8 mouse cellular contexts compared by ENCODE assay signal in the genomic region with DNA sequence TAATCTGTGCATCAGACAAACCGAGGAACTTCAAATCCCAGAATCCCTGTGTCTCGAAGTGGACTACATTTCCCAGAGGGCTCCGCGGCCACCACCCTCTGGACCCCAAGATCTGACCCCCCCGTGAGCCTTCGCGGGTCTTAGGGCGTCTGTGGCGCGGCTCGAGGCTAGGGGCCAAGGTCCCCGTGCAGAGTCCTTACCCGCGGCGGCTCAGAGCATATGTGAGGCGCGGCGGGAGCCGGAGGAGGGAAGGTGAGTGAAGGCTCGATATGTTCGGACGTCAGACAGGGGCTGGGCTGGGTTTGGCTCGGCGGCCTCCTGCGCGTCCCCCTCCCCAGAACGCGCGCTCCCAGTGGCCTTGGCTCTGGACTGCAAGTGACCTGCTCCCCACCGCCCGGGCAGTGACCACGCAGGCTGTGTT. TPM values are rescaled to one million over a fixed set of nuclear protein-coding genes. Genes with fewer than 3 reads are reported as not detected.
A peak's percentile ranks its signal among the peaks of the same experiment; 100 is the strongest.
DNase-seq lines count a peak whose midpoint lies in the region; ATAC-seq and TF ChIP-seq lines count a peak whose summit lies in the region.

Gene Zfp354a (plus strand): TSS at position 107 of the 421 bp plus-strand sequence.

- peak; percentile 58 for DNase-seq in ES-CJ7 (ENCODE audit: low read depth, low spot score)
- DNase-seq in c-Kit-positive CD71-positive TER-119-negative erythroid progenitor cells, embryonic 14.5 days (ENCODE audit: low read depth): peak; percentile 33
- peak; percentile 89 for DNase-seq in kidney, postnatal 14 days
- DNase-seq in liver, adult 2 months (ENCODE audit: extremely low read depth, low read depth, low spot score): peak; percentile 76
- DNase-seq in urinary bladder, postnatal 25 days (ENCODE audit: low spot score): peak; percentile 56

- peak within 1 kb of the TSS; percentile 78 for H3K4me3 ChIP-seq in forebrain, embryonic 12.5 days (replicated peaks)
- H3K4me3 ChIP-seq in heart, embryonic 15.5 days: peak within 1 kb of the TSS; percentile 95
- H3K4me3 ChIP-seq in liver, adult 2 months (ENCODE audit: insufficient read depth, low read depth, low read length): peak within 1 kb of the TSS; percentile 96
- H3K4me3 ChIP-seq in neural tube, embryonic 12.5 days: peak within 1 kb of the TSS; percentile 83

- ATAC-seq in forebrain, embryonic 12.5 days (ENCODE audit: low FRiP score): peak; percentile 91
- peak; percentile 85 for ATAC-seq in heart, embryonic 15.5 days (replicated peaks; ENCODE audit: insufficient number of reproducible peaks, insufficient read depth, low FRiP score, low read depth)
- ATAC-seq in neural tube, embryonic 12.5 days (ENCODE audit: low FRiP score, low read depth): peak; percentile 94

- H3K4me1 ChIP-seq in forebrain, embryonic 12.5 days: peaks cover 11% of the 10 kb centered on the region
- peaks cover 7% of the 10 kb centered on the region for H3K4me1 ChIP-seq in heart, embryonic 15.5 days (replicated peaks)
- peaks cover 5% of the 10 kb centered on the region; the same call in 1 of the 2 replicates for H3K4me1 ChIP-seq in liver, adult 2 months (ENCODE audit: control insufficient read depth, insufficient read depth, low read length)
- peaks cover 8% of the 10 kb centered on the region for H3K4me1 ChIP-seq in neural tube, embryonic 12.5 days

- no peak for TF ChIP-seq CTCF in liver, adult 2 months (IDR thresholded peaks at IDR 0.05; ENCODE audit: low read depth, low read length)

- peak within 1 kb of the TSS; percentile 50; the same call in 1 of the 2 replicates for H3K27ac ChIP-seq in forebrain, embryonic 12.5 days
- H3K27ac ChIP-seq in heart, embryonic 15.5 days: peak within 1 kb of the TSS; percentile 62
- peak within 1 kb of the TSS; percentile 62; the same call in 1 of the 2 replicates for H3K27ac ChIP-seq in liver, adult 2 months (replicated peaks; ENCODE audit: insufficient read depth, low read depth, low read length)
- H3K27ac ChIP-seq in neural tube, embryonic 12.5 days: no peak within 1 kb of the TSS

- no peaks in the 10 kb centered on the region for H3K27me3 ChIP-seq in forebrain, embryonic 12.5 days
- H3K27me3 ChIP-seq in heart, embryonic 15.5 days: no peaks in the 10 kb centered on the region; the same call in 1 of the 2 replicates
- no peaks in the 10 kb centered on the region for H3K27me3 ChIP-seq in liver, adult 2 months (ENCODE audit: control insufficient read depth, insufficient read depth, low read length)
- no peaks in the 10 kb centered on the region for H3K27me3 ChIP-seq in neural tube, embryonic 12.5 days (replicated peaks)

- H3K36me3 ChIP-seq in forebrain, embryonic 12.5 days (replicated peaks): peaks cover 20% of the 10 kb centered on the region
- H3K36me3 ChIP-seq in heart, embryonic 15.5 days: no peaks in the 10 kb centered on the region
- H3K36me3 ChIP-seq in liver, adult 2 months (ENCODE audit: control insufficient read depth, insufficient read depth, low read length): peaks cover 4% of the 10 kb centered on the region; the same call in 1 of the 2 replicates
- H3K36me3 ChIP-seq in neural tube, embryonic 12.5 days: peaks cover 25% of the 10 kb centered on the region

- H3K79me2 ChIP-seq in liver, adult 2 months (ENCODE audit: control insufficient read depth, insufficient read depth, low read length): no peaks in the 10 kb centered on the region

- peak within 1 kb of the TSS; percentile 83 for H3K4me2 ChIP-seq in forebrain, embryonic 12.5 days
- H3K4me2 ChIP-seq in heart, embryonic 15.5 days: peak within 1 kb of the TSS; percentile 79
- peak within 1 kb of the TSS; percentile 86 for H3K4me2 ChIP-seq in neural tube, embryonic 12.5 days (replicated peaks)

- no peaks in the 10 kb centered on the region for H3K9me3 ChIP-seq in forebrain, embryonic 12.5 days
- no peaks in the 10 kb centered on the region for H3K9me3 ChIP-seq in heart, embryonic 15.5 days (replicated peaks)
- H3K9me3 ChIP-seq in neural tube, embryonic 12.5 days: no peaks in the 10 kb centered on the region

- H3K9ac ChIP-seq in forebrain, embryonic 12.5 days: peak within 1 kb of the TSS; percentile 78
- H3K9ac ChIP-seq in heart, embryonic 15.5 days: peak within 1 kb of the TSS; percentile 79
- peak within 1 kb of the TSS; percentile 91 for H3K9ac ChIP-seq in liver, adult 2 months (ENCODE audit: low read depth, low read length)
- peak within 1 kb of the TSS; percentile 84 for H3K9ac ChIP-seq in neural tube, embryonic 12.5 days

- no peak for TF ChIP-seq POLR2A in liver, adult 2 months (IDR thresholded peaks at IDR 0.05; ENCODE audit: extremely low read depth, insufficient read depth, low read length)

- WGBS in forebrain, embryonic 12.5 days: under 1% methylated on average over 32 of the region's 32 CpGs
- 0% methylated on average over 32 of the region's 32 CpGs for WGBS in heart, embryonic 15.5 days
- under 1% methylated on average over 32 of the region's 32 CpGs for WGBS in liver, adult 2 months
- under 1% methylated on average over 32 of the region's 32 CpGs for WGBS in neural tube, embryonic 12.5 days

RNA-seq across cellular contexts. Expression of gene Zfp354a, which starts in this region (rescaled TPM):
- polyA plus RNA-seq in forebrain, embryonic 12.5 days (2016; fragmentation: Nextera tagmentation; extraction: Ambion mirVana): 8.7 and 9.5 TPM in 2 replicates
- polyA plus RNA-seq in heart, embryonic 15.5 days (2015; fragmentation: Nextera tagmentation; extraction: Ambion mirVana): 5.6 and 5.9 TPM in 2 replicates
- total RNA-seq in liver, adult 2 months (2014; rRNA removed): 3.1 and 3.6 TPM in 2 replicates
- polyA plus RNA-seq in liver, adult 2 months (2012; rRNA removed): 1.6 and 1.9 TPM in 2 replicates
- polyA plus RNA-seq in neural tube, embryonic 12.5 days (2016; fragmentation: Nextera tagmentation; extraction: Ambion mirVana): 10.1 and 10.9 TPM in 2 replicates

Comparison
In these comparisons a context has a peak if more than half of its experiments do, and no peak if none do; other contexts are left out.
1. DNase-seq: peak in every context shown above with its lines; median percentile 89 in kidney, postnatal 14 days; 76 in liver, adult 2 months; 58 in ES-CJ7; 56 in urinary bladder, postnatal 25 days; 33 in c-Kit-positive CD71-positive TER-119-negative erythroid progenitor cells, embryonic 14.5 days.